Mouse (Mus musculus): Measurements from ENCODE around the gene Hoxc9.

Hoxc9 gene

DNA sequence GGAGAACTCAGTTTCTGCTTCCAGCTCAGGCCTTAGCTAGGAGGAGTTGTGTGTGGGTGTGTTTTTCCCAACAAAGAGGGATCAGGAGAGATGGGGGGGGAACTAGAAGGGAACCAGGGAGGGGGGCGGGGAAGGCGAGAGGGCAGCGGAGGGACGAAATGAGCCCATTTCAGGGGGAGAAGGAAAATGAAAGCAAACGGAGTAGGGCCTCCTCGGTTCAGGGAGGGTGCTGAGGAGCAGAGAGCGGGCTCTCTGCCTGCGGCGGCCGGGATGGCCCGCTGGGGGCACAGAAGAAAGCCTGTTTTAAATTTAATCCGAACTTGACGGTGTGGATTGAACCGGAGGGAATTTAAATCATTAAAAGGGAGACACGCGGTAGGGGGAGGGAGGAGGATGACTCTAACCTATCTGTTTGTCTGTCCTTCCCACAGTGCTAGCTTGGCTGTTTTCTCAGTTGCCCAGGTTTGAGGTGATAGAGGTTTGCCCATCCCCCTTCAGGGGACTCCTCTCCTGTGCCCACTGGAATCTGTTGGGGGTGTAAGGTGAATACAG, 1.3 kb downstream of the Hoxc9 start:
- in situ Hi-C loops (cut with MboI, MseI): no loop called here

DNA sequence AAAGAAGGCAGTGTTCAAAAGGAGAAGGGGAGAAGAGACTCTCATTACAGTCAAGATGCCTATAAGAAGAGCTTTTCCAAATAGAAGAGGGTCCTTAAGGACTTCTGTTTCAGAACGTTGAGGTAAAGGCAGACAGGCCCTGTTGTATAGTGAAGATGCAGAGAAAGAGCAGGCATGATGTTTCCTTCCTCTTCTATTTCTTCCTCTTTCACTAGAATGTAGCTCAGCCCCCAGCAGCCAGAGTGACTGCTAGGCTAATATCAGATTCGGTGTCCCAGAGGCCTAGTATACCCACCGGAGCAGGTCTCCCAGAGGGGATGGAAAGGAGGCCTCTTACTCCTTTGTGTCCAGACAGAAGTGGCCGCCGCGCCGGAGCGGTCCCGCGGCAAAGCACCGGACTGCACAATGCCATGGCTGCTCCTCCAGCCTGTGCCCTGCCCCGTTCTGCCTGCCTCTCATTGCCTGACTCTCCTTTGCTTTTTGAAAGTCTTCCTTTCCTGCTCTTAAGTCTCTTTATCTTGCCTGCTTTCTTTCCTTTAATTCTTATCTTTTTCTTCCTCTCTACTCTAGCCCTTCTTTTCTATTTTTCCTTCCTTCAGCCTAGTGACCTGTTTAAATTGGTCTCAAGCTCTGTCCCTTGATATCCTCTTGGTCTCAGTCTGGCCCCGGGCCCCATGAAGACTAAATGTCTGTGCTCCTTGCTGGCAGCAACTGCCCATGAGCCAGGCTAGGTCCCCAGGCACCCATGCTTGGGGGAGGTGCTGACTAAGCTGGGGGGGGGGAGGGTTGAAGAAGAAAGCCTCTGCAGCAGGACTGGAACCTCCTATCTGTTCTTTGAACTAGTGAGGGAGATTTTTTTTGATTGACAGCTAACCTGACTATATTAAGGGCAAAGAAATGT, 2.6 kb downstream of the Hoxc9 start:
- in situ Hi-C loops (cut with MboI, MseI): no loop called here

DNA sequence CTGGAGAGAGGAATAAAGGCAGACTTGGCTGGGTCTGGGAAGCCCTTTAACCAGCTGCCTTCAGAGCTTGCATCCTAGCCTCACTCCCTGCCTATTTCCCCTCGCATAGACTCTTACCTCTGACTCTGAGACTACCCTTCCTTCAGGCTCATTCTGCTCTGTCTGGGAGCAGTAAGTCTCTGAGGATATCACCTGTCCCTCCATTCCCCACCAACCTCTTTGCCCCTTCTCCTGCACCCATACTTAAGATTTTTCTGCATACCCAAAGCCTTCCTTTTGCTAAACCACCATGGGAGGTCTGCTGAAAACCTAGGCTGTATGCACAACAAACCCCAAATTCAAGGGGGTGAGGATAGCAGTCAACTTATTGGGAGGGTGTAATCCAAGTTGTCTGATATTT, 3.7 kb downstream of the Hoxc9 start:
- in situ Hi-C loops (cut with MboI, MseI): no loop called here

DNA sequence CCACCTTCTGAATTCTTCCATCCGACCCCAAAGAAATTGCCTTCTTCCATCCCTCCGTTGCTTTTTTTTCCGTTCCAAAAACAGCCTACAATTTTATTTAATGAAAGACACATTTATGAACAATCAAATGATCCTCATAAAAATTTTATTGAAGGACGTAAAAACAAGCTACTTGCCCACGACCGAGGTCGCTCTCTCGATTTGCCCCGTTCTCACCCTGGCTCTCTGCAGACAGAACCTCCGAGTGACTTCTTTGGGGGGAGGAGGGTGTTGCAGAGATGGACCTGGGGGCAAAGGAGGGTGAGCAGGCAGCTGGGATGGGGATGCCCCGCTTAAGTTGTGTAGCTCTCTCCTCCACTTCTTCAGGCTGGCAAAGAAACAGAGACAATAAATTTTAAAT, 4.1 kb downstream of the Hoxc9 start:
- in situ Hi-C loops (cut with MboI, MseI): no loop called here

DNA sequence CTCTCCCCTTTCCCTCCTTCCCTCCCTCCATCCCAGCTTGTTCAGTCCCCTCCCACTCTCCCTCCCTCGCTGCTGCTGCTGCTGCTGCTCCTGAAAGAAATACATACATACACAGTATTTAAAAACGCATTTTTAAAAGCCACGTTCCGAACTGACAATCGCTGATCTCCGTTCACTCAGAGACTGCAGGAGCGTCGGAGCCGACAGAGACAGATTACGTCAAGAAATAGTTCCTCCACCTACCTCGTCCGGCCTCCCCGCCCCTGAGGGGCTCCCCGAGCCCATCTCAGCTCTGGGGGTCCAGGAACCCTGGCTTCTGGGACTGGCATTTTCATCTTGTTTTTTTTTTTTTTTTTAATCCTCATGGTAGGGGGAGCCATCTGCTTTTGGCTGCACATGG, 4.7 kb downstream of the Hoxc9 start:
- in situ Hi-C loops (cut with MboI, MseI): no loop called here

DNA sequence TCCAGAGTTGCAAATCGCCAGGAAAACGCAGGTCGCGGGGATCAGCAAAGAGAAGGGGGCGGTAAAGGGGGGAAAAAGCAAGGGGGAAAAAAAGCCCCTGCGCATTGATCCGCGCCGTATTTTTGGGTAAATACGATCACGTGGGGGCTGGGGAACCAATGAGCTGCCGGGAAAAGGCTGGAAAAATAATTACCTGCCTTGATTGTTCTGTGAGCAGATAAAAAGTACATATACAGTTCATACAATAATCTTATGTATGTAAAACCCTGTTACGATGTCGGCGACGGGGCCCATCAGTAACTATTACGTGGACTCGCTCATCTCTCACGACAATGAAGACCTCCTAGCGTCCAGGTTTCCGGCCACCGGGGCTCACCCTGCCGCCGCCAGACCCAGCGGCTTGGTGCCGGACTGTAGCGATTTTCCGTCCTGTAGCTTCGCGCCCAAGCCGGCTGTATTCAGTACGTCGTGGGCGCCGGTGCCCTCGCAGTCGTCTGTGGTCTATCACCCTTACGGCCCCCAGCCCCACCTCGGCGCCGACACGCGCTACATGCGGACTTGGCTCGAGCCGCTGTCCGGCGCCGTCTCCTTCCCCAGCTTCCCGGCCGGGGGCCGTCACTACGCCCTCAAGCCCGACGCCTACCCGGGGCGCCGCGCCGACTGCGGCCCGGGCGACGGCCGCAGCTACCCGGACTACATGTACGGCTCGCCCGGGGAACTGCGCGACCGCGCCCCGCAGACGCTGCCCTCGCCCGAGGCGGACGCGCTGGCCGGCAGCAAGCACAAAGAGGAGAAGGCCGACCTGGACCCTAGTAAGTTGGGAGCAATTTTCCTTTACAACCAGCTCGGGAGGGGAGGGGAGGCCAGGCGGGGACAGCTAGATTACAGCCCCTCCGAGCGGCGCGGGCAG, 5.4 kb downstream of the Hoxc9 start:
- in situ Hi-C loops (cut with MboI, MseI): no loop called here

DNA sequence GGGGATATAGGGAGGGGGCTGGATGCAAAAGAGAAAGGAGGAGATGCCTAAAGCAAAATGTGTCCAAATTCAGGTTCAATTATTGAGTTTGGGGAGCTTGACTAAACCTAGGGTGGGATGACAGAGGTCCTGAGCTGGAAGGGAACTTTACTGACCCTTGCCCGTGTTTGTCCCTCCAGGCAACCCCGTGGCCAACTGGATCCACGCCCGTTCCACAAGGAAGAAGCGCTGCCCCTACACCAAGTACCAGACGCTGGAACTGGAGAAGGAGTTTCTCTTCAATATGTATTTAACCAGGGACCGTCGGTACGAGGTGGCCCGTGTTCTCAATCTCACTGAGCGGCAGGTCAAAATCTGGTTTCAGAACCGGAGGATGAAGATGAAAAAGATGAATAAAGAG, 7.5 kb downstream of the Hoxc9 start:
- in situ Hi-C loops (cut with MboI, MseI): no loop called here

DNA sequence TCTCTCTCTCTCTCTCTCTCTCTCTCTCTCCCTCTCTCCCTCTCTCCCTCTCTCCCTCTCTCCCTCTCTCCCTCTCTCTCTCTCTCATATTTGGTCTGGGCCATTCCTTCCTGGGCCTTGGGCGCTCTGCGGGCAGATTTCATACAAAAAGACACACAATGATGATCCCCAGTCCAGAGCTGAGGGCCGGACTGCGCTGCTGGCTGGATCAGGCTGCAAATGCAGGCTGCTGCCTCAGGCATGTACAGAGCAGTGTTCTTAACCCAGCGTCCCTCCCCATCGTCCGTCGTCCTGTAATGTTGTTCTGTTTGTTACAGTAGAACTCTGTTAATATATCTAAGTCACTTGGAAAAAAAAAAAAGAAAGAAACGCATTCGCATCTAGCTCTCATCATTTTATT, 8.3 kb downstream of the Hoxc9 start:
- in situ Hi-C loops (cut with MboI, MseI): no loop called here

DNA sequence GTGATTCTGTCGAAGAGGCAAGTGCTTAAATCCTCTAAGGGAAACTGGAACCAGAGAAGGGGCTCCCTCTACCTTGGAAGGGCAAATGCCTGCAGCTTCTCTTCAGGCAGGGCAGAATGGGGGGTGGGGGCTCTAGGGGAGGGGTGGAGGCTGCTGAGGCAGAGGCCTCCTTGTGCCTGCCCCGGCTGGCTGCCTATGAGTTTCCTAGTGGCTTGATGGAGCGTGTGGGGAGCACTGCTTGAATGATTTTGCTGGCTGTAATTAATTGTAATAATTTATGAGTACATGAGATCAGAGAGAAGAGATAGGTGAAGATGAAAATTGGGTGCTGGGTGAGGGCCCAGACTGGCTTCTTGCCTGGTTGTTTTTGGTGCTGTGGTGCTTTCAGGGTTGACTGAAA, 8.7 kb downstream of the Hoxc9 start:
- in situ Hi-C loops (cut with MboI, MseI): loop anchor here (5.0 kb wide), 2 partner anchors 187 to 332 kb away; no protein-coding TSS in a partner anchor

DNA sequence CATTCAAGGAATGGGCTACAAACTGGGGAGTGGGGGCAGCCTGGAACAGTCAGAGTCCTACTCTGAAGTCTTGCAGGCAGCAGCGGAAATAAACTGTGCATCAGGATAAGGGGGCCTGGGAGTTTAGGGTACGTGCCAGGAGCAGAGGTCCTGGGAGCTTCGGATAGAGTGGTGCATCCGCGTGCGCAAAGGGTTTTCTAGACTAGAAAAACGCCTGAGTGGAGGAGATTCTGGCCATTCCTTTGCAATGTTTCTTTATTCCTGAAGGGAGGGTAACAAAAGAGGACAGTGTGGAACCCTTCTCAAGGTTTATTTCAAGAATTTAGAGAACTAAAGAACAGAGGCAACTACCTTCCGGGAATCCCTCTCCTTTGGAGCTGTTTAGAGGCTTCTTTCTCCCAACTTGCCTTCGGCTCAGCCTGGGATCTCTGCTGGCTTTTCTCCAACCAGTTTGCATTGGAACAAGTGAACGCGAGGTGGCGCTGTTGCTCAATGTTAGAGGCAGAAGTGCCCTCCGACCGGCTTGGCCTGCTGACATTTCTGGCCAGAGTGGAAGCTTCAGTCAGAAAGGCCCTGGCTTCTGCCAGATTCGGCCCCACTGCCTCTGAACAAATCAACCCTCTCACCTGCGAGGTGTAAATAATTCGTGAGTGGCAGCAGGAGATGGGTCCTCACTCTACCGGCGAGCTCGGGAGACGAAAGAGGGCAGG, 11.0 kb downstream of the Hoxc9 start:
- in situ Hi-C loops (cut with MboI, MseI): loop anchor here (5.0 kb wide), 2 partner anchors 185 to 330 kb away; no protein-coding TSS in a partner anchor

DNA sequence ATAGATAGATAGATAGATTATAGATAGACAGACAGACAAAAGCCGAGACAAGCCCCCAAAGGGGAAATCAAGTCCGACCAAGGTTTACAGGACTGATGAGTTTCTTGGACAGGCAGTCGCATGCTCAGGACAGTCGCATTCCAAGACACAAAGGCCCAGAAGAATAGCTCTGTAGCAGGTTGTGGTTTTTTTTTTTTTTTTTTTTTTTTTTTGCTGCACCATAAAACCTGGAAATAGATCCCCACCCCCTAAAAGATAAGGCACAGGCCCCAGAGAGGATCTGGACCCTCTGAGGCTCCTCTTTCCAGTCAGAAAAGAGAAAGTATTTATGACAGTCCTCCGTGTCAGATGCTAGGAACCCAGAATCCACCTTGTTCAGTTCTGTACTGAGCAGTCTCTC, 11.8 kb downstream of the Hoxc9 start:
- in situ Hi-C loops (cut with MboI, MseI): loop anchor here (5.0 kb wide), 2 partner anchors 184 to 329 kb away; no protein-coding TSS in a partner anchor

DNA sequence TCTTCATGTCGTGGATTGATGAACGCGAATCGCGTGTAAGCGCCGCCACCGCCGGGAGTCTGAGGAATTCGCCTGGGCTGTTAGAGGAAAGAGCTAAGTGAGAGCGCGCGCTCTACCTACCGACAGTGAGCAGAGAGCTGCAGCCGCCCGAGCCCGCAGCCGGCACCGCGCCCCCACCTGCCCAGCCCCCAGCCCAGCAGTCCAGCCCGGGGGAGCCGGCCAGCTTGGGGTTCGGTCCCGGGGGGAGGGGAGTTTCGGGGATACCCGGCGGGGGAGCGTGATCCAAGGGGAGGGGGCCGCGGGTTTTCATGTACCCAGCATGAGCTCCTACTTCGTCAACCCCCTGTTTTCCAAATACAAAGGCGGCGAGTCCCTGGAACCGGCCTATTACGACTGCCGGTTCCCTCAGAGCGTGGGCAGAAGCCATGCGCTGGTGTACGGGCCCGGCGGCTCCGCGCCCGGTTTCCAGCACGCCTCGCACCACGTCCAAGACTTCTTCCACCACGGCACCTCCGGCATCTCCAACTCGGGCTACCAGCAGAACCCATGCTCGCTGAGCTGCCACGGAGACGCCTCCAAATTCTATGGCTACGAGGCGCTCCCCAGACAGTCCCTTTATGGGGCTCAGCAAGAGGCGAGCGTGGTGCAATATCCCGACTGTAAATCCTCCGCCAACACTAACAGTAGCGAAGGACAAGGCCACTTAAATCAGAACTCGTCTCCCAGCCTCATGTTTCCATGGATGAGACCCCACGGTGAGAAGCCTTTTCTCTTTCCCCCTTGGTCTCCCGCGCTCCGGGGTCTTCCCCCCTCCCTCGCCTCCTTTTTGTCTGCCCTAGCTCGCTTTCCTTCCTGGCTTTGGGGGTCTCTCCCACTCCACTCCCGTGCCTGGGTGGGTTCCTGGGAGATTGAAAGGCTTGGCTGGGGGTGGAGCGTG, 14.5 kb downstream of the Hoxc9 start, which contains the start of gene Hoxc8:
Gene Hoxc8, plus strand, starts transcription at position 147 of the 937 bp plus-strand sequence.
- in situ Hi-C loops (cut with MboI, MseI): no loop called here

DNA sequence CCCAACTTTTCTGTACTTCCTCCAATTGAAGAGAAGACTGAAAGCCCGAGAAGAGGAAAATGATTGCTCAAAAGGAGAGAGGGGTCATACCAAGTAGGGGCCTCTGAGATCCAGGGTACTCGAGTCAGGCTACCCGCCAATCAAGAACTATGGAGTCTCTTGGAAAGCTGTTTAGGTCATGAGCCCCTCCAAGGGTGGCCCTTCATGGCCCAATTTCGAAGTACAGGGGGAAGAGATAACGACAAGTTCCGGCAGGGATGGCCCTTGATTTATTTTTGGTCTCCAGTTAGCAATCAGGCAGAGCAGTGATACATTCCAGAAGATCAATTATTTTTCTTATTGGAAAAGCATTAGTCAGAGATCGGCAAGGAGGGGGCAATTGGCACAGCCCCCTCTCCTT, 15.5 kb downstream of the Hoxc9 start:
- in situ Hi-C loops (cut with MboI, MseI): no loop called here

DNA sequence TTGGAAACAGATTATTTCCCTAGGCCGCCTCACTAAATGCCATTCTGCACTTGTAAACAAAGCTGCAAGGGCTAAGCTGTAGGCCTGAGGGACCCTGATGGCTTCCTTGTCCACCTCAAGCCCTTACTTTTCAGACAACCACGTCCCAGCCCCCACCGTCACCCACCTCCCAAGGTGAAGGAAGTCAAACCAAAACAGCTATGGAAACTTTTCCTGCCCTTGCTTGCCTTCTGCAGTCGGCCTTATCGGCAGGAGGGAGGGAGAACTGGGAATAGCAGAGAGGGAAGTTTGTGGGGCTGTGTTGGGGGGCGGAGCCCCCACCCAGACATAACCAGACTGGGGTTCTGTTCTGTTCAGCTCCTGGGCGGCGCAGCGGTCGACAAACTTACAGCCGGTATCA, 16.0 kb downstream of the Hoxc9 start:
- in situ Hi-C loops (cut with MboI, MseI): no loop called here

DNA sequence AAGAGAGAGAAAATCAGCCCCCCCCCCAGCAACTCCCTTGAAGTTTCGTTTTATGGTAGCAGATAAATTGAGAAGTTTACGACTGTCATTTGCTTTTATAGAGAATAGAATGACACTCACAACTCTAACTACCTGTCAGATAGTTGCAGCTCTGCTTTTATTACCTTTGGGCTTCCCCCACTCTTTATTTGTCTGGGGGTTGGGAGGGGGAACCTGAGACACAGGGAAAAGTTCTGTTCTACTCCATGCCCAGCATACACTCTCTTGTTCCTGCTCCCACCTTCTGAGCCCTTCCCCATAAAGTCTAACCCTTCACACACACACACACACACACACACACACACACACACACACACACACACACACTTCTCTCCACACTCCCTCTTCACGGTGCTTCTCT, 16.6 kb downstream of the Hoxc9 start:
- in situ Hi-C loops (cut with MboI, MseI): no loop called here

DNA sequence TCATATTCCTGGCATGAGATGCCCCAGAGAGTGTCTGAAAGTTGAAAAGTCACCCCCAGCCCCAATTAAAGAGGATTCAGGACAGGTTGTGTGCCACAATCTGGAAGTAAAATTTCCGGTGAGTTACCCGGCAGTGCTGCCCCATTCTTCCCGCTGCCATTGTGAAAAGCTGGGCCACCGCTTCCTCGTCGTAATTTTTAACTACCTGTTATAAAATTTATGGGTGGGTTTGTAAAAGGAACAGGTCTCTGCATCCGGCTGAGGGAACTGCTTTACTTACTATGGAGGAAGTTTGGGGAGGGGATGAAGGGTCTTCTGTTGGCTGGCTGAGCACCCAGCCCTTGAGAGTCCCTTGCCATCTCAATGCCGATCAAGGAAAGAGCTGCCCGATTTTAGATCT, 20.3 kb downstream of the Hoxc9 start:
- in situ Hi-C loops (cut with MboI, MseI): no loop called here

DNA sequence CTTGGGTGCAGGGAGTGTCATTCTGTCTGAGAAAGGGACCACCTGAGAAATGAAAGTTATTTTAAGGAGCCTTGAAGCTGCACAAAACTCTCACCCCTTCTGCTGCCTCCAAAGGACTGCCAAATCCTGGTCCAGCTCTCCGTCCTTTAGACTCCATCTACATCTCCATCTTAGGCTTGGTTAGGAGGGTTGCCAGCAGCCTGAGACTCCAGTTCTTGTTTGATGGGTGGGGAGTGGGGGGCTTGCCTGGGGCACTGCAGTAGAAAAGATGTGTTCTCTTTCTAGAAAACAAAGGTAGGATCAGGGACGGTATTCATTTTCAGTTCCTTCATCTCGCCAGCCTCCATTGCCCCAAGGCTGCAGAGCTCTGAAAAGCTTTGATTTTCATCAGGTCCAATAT, 21.2 kb downstream of the Hoxc9 start:
- in situ Hi-C loops (cut with MboI, MseI): no loop called here

DNA sequence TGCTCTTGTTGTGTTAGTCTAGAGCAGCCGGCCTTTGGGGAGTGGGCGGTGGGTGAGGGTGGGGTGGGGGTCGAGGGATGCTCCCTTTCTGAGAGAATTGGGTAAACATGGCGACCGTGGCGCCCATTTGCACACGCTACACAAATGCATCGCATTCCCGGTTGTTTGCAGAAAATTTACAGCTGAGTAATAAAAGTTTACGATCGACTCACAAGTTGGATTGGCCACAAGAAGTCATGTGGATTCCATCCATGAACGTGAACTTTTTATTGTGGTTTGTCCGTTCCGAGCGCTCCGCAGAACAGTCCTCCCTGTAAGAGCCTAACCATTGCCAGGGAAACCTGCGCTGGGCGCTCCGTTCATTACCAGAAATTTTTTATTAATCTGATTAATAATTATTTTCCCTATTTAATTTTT, 21.7 kb downstream of the Hoxc9 start, which contains the start of gene Hoxc6:
Gene Hoxc6, plus strand, starts transcription at position 319 of the 417 bp plus-strand sequence.
- in situ Hi-C loops (cut with MboI, MseI): no loop called here

DNA sequence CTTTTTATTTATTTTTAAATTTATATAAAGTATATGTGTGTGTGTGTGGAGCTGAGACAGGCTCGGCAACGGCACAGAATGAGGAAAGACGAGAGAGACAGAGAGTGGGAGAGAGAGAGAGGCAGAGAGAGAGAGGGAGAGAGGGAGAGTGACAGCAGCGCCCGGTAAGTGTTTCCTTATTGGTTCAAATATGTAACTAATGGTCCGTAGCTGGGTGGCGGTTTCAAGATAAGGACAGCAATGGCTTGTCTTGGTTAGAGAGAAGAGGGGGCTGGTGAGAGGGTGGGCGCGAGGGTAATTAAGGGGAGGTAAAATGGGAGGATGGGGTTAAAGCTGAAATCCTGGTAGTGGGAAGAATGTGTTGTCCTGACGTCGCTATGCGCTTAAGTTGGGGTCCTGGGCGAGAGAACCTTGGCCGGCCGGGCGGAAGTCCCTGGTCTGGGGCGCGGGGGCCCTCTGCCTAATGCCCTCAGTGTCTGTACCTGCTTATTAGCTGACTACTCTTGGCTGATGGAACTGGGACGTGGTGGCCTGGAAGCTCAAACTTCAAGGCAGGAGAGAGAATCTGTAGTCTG, 22.5 kb downstream of the Hoxc9 start:
- in situ Hi-C loops (cut with MboI, MseI): no loop called here
